In genomic region chr5:144223899-144224816, GRCm38 (mm10) we compare ENCODE assay signal across 7 mouse cellular contexts. TPM values are rescaled to one million over a fixed set of nuclear protein-coding genes. Genes with fewer than 3 reads are reported as not detected.
DNase-seq lines count a peak whose midpoint lies in the region; ATAC-seq and TF ChIP-seq lines count a peak whose summit lies in the region.

No protein-coding gene starts in this region.

- H3K4me1 ChIP-seq in lung, adult 2 months (ENCODE audit: control insufficient read depth, insufficient read depth, low read length): peaks cover 25% of the 10 kb centered on the region
- peaks cover 21% of the 10 kb centered on the region for H3K4me1 ChIP-seq in hindbrain, embryonic 14.5 days (replicated peaks; ENCODE audit: control insufficient read depth, insufficient read depth, low read length)

- TF ChIP-seq CTCF in lung, adult 2 months (IDR thresholded peaks at IDR 0.05; ENCODE audit: insufficient read depth, low read length): no peak

- intact Hi-C loops in left cerebral cortex, postnatal 36 days (cut with DNase I): loop anchor here (5.0 kb wide), 1 partner anchor 33 kb away; no protein-coding TSS in a partner anchor

- H3K36me3 ChIP-seq in hindbrain, embryonic 14.5 days (replicated peaks; ENCODE audit: control insufficient read depth, insufficient read depth): no peaks in the 10 kb centered on the region
- H3K36me3 ChIP-seq in myocyte (ENCODE audit: control insufficient read depth, insufficient read depth): no peaks in the 10 kb centered on the region

- H3ac ChIP-seq in myocyte (ENCODE audit: control insufficient read depth, insufficient read length): peak overlapping the region; percentile 69

- peak overlapping the region; percentile 85 for H3K4me2 ChIP-seq in hindbrain, embryonic 14.5 days (replicated peaks)
- peak overlapping the region; percentile 71 for H3K4me2 ChIP-seq in myocyte (ENCODE audit: low read depth)

- TF ChIP-seq POLR2A in lung, adult 2 months (IDR thresholded peaks at IDR 0.05; ENCODE audit: borderline replicate concordance, extremely low read depth, low read depth, low read length): no peak
- TF ChIP-seq POLR2A in myocyte (IDR thresholded peaks at IDR 0.05; ENCODE audit: insufficient read length, low read depth): no peak

- H3K79me2 ChIP-seq in myocyte (ENCODE audit: control insufficient read depth, insufficient read depth): no peaks in the 10 kb centered on the region

- no peaks in the 10 kb centered on the region for H3K27me3 ChIP-seq in hindbrain, embryonic 14.5 days (ENCODE audit: control insufficient read depth, insufficient read depth, low read length)
- no peaks in the 10 kb centered on the region for H3K27me3 ChIP-seq in myocyte (ENCODE audit: control insufficient read depth, insufficient read depth, insufficient read length)

- peak overlapping the region; percentile 79 for H3K4me3 ChIP-seq in lung, adult 2 months (replicated peaks; ENCODE audit: extremely low read depth, low read depth, low read length)
- peak overlapping the region; percentile 68 for H3K4me3 ChIP-seq in hindbrain, embryonic 14.5 days (replicated peaks; ENCODE audit: low read length)
- H3K4me3 ChIP-seq in myocyte: peak overlapping the region; percentile 66

- H3K9ac ChIP-seq in hindbrain, embryonic 14.5 days: peak overlapping the region; percentile 81

- 27% methylated on average over 18 of the region's 18 CpGs for WGBS in lung, adult 2 months
- 27% methylated on average over 18 of the region's 18 CpGs for WGBS in hindbrain, embryonic 14.5 days

- peak overlapping the region; percentile 72 for H3K27ac ChIP-seq in hindbrain, embryonic 14.5 days

- no peak for DNase-seq in lung, adult 2 months
- no peak for DNase-seq in lung, postnatal 10 days
- DNase-seq in embryo, embryonic 9.5 days (ENCODE audit: extremely low spot score): peak; percentile 9
- DNase-seq in hindbrain, embryonic 14.5 days (ENCODE audit: low spot score): peak; percentile 58
- DNase-seq in left cerebral cortex, postnatal 36 days (ENCODE audit: low spot score in 2 of 2): no peak
- DNase-seq in urinary bladder, adult 18-20 months (ENCODE audit: low spot score in 2 of 2): no peak

- no peaks in the 10 kb centered on the region for H3K9me3 ChIP-seq in hindbrain, embryonic 14.5 days (ENCODE audit: control insufficient read depth, low read length)

- ATAC-seq in hindbrain, embryonic 14.5 days (ENCODE audit: low FRiP score): no peak

TF ChIP-seq in myocyte, 11 proteins besides CTCF, POLR2A, EP300 and RAD21:
- no peak for TF ChIP-seq POLR2AphosphoS2 (IDR thresholded peaks at IDR 0.05; ENCODE audit: insufficient read length, low read depth)
- TF ChIP-seq CEBPB (IDR thresholded peaks at IDR 0.05; ENCODE audit: insufficient read depth, poor library complexity, severe bottlenecking): no peak
- TF ChIP-seq MYOD1 (IDR thresholded peaks at IDR 0.05; ENCODE audit: control insufficient read depth in 1 of 3, insufficient read length in 2 of 3, low read depth in 2 of 3): no peak
- TF ChIP-seq MYOG (IDR thresholded peaks at IDR 0.05; ENCODE audit: control insufficient read depth in 1 of 3, insufficient read depth in 1 of 3, insufficient read length in 2 of 3, low read depth in 2 of 3): no peak
- no peak for TF ChIP-seq TCF12 (IDR thresholded peaks at IDR 0.05; ENCODE audit: insufficient read depth, poor library complexity, severe bottlenecking)
- TF ChIP-seq TCF3 (IDR thresholded peaks at IDR 0.05; ENCODE audit: insufficient read length, low read depth): no peak
- TF ChIP-seq E2F4 (IDR thresholded peaks at IDR 0.05; ENCODE audit: insufficient read depth): no peak
- no peak for TF ChIP-seq USF1 (IDR thresholded peaks at IDR 0.05; ENCODE audit: low read depth)
- no peak for TF ChIP-seq MAX (IDR thresholded peaks at IDR 0.05; ENCODE audit: low read depth)
- no peak for TF ChIP-seq REST (IDR thresholded peaks at IDR 0.05; ENCODE audit: insufficient read depth, insufficient read length)

RNA-seq across cellular contexts. Expression of gene Tecpr1, which starts 0.7 kb away (rescaled TPM):
- 107 and 117 TPM in 2 replicates for polyA plus RNA-seq in lung, adult 2 months (2012; rRNA removed)
- polyA plus RNA-seq in hindbrain, embryonic 14.5 days (2014; fragmentation: Nextera tagmentation; extraction: Ambion mirVana): 32.3 and 34.7 TPM in 2 replicates
- 19.2 TPM for polyA plus RNA-seq in myocyte (2012; fragmentation: generic; extraction: Trizol)
- total RNA-seq in left cerebral cortex, postnatal 36 days (2021): 10 to 100 TPM; 86.2 to 93.0 TPM

RNA-seq across cellular contexts. Expression of gene Bri3, which starts 20.1 kb away (rescaled TPM):
- polyA plus RNA-seq in lung, adult 2 months (2012; rRNA removed): 164 and 182 TPM in 2 replicates
- polyA plus RNA-seq in hindbrain, embryonic 14.5 days (2014; fragmentation: Nextera tagmentation; extraction: Ambion mirVana): 103 and 123 TPM in 2 replicates
- polyA plus RNA-seq in myocyte (2012; fragmentation: generic; extraction: Trizol): 153 TPM
- 10 to 100 TPM; 68.4 to 79.1 TPM for total RNA-seq in left cerebral cortex, postnatal 36 days (2021)

RNA-seq across cellular contexts. Expression of gene Bhlha15, which starts 34.1 kb away (rescaled TPM):
- 1.1 and 1.6 TPM in 2 replicates for polyA plus RNA-seq in lung, adult 2 months (2012; rRNA removed)
- 0.11 and 0.12 TPM in 2 replicates for polyA plus RNA-seq in hindbrain, embryonic 14.5 days (2014; fragmentation: Nextera tagmentation; extraction: Ambion mirVana)
- 0.02 TPM for polyA plus RNA-seq in myocyte (2012; fragmentation: generic; extraction: Trizol)
- total RNA-seq in left cerebral cortex, postnatal 36 days (2021): under 1 TPM; 0.22 to 0.43 TPM

Comparison
In these comparisons a context has a peak if more than half of its experiments do, and no peak if none do; other contexts are left out.
1. DNase-seq: peak in embryo, embryonic 9.5 days (single experiment) and hindbrain, embryonic 14.5 days (single experiment); none in lung, adult 2 months (single experiment), lung, postnatal 10 days (single experiment), left cerebral cortex, postnatal 36 days (0 of 2) and urinary bladder, adult 18-20 months (0 of 2).
2. Peak in every context shown above with its lines, with median percentiles within 50 percentile points of each other: H3K4me3 ChIP-seq.